10 mouse cellular contexts compared by ENCODE assay signal in the genomic region with DNA sequence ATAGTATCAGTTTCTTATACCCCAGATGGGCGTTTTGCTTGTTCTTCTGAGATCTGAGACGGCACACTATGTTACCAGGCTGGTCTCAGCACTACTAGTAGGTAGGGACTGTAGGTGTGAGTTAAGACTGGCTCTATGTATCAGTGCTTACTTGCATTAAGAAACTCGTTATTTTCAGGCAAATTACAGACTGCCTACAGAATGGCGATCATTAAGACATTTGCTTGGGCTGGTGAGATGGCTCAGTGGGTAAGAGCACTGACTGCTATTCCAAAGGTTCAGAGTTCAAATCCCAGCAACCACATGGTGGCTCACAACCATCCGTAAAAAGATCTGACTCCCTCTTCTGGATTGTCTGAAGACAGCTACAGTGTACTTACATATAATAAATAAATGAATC. TPM values are rescaled to one million over a fixed set of nuclear protein-coding genes. Genes with fewer than 3 reads are reported as not detected.
A peak's percentile ranks its signal among the peaks of the same experiment; 100 is the strongest.
DNase-seq lines count a peak whose midpoint lies in the region; ATAC-seq and TF ChIP-seq lines count a peak whose summit lies in the region.
"Not testable (repeated sequence)": the region's sequence is repeated elsewhere in the genome, so short reads cannot be mapped to it uniquely, and the experiment has no call there.
"Had no signal": no experiment of that assay in that cellular context is flagged by ENCODE, and none has a peak within 500 bp of the region (broad histone marks: within the 10 kb centered on the region; RNA-seq: fewer than 3 reads in every experiment).

No protein-coding gene starts in this region.

- H3K27ac ChIP-seq in embryonic facial prominence, embryonic 13.5 days, result peak overlapping the region; percentile 93
- H3K27ac ChIP-seq in gastrocnemius, adult 2 months; left cerebral cortex, adult 2 months; lung, embryonic 14.5 days (ENCODE audit: low read depth); midbrain, postnatal 0 days (ENCODE audit: low read depth, low read length): not testable (repeated sequence)
- peak overlapping the region; percentile 80; the same call in 1 of the 2 replicates for H3K27ac ChIP-seq in hindbrain, embryonic 13.5 days

- intact Hi-C loops in gastrocnemius, adult 2 months (cut with DNase I); left cerebral cortex, adult 2 months (cut with DNase I): not testable (repeated sequence)

- H3K36me3 ChIP-seq in G1E (replicated peaks), result peaks cover 26% of the 10 kb centered on the region
- H3K36me3 ChIP-seq in embryonic facial prominence, embryonic 13.5 days, result peaks cover 21% of the 10 kb centered on the region
- not testable (repeated sequence) for H3K36me3 ChIP-seq in hindbrain, embryonic 13.5 days; midbrain, postnatal 0 days (ENCODE audit: insufficient read depth, low read length)
- peaks cover 20% of the 10 kb centered on the region; the same call in 1 of the 2 replicates for H3K36me3 ChIP-seq in lung, embryonic 14.5 days (ENCODE audit: insufficient read depth)

- H3K4me1 ChIP-seq in G1E (ENCODE audit: insufficient read depth, low read depth, low read length), result peaks cover 40% of the 10 kb centered on the region
- not testable (repeated sequence) for H3K4me1 ChIP-seq in embryonic facial prominence, embryonic 13.5 days; hindbrain, embryonic 13.5 days (replicated peaks); lung, embryonic 14.5 days (ENCODE audit: insufficient read depth); midbrain, postnatal 0 days (ENCODE audit: insufficient read depth, low read length)

- H3K4me3 ChIP-seq in G1E (ENCODE audit: low read depth, low read length), result peak overlapping the region; percentile 71
- peak overlapping the region; percentile 60 for H3K4me3 ChIP-seq in embryonic facial prominence, embryonic 13.5 days
- H3K4me3 ChIP-seq in gastrocnemius, adult 2 months, result peak overlapping the region; percentile 79
- peak overlapping the region; percentile 60 for H3K4me3 ChIP-seq in hindbrain, embryonic 13.5 days
- peak overlapping the region; percentile 69 for H3K4me3 ChIP-seq in left cerebral cortex, adult 2 months
- peak overlapping the region; percentile 58 for H3K4me3 ChIP-seq in lung, embryonic 14.5 days (ENCODE audit: low read depth, low read length)
- peak overlapping the region; percentile 54 for H3K4me3 ChIP-seq in midbrain, postnatal 0 days (ENCODE audit: low read depth, low read length)

- peak overlapping the region; percentile 74 for H3K4me2 ChIP-seq in embryonic facial prominence, embryonic 13.5 days
- peak overlapping the region; percentile 78 for H3K4me2 ChIP-seq in hindbrain, embryonic 13.5 days
- H3K4me2 ChIP-seq in lung, embryonic 14.5 days, result peak overlapping the region; percentile 65
- peak overlapping the region; percentile 57 for H3K4me2 ChIP-seq in midbrain, postnatal 0 days (ENCODE audit: low read depth, low read length, poor library complexity, severe bottlenecking)

- H3K9ac ChIP-seq in embryonic facial prominence, embryonic 13.5 days, result peak overlapping the region; percentile 84
- H3K9ac ChIP-seq in hindbrain, embryonic 13.5 days, result peak overlapping the region; percentile 77
- peak overlapping the region; percentile 80 for H3K9ac ChIP-seq in lung, embryonic 14.5 days
- H3K9ac ChIP-seq in midbrain, postnatal 0 days (replicated peaks; ENCODE audit: low read length, poor library complexity, severe bottlenecking), result 0 out of 2 replicates have a peak overlapping the region, but pooled peaks have one; percentile 52

- H3K9me3 ChIP-seq in G1E (replicated peaks); embryonic facial prominence, embryonic 13.5 days; hindbrain, embryonic 13.5 days; lung, embryonic 14.5 days (ENCODE audit: low read depth, low read length); midbrain, postnatal 0 days (ENCODE audit: low read length): not testable (repeated sequence)

- not testable (repeated sequence) for DNase-seq in G1E (ENCODE audit: low spot score); gastrocnemius, adult 2 months; left cerebral cortex, adult 2 months (ENCODE audit: extremely low spot score in 1 of 2, low spot score in 2 of 2); lung, embryonic 14.5 days; midbrain, postnatal 0 days (ENCODE audit: low spot score)

- 51% methylated on average over 5 of the region's 5 CpGs for WGBS in embryonic facial prominence, embryonic 13.5 days
- WGBS in hindbrain, embryonic 13.5 days, result 53% methylated on average over 5 of the region's 5 CpGs
- 39% methylated on average over 4 of the region's 5 CpGs for WGBS in lung, embryonic 14.5 days
- WGBS in midbrain, postnatal 0 days, result 56% methylated on average over 4 of the region's 5 CpGs

- TF ChIP-seq CTCF in G1E (IDR thresholded peaks at IDR 0.05; ENCODE audit: low read depth, low read length); gastrocnemius, adult 2 months (IDR thresholded peaks at IDR 0.05); left cerebral cortex, adult 2 months (IDR thresholded peaks at IDR 0.05); lung, embryonic 14.5 days (IDR thresholded peaks at IDR 0.05; ENCODE audit: low read depth); midbrain, postnatal 0 days (IDR thresholded peaks at IDR 0.05): not testable (repeated sequence)

- not testable (repeated sequence) for ATAC-seq in G1E (ENCODE audit: extremely low read depth, insufficient number of reproducible peaks, low FRiP score, poor library complexity, severe bottlenecking); embryonic facial prominence, embryonic 13.5 days (ENCODE audit: insufficient number of reproducible peaks, insufficient read depth, low FRiP score, low TSS enrichment, low read depth); hindbrain, embryonic 13.5 days (ENCODE audit: low FRiP score); midbrain, postnatal 0 days (ENCODE audit: low FRiP score)
- peak; percentile 22; the same call in 1 of the 2 replicates for ATAC-seq in lung, embryonic 14.5 days (ENCODE audit: insufficient read depth)

- not testable (repeated sequence) for H3K27me3 ChIP-seq in G1E (ENCODE audit: insufficient read depth, low read length); embryonic facial prominence, embryonic 13.5 days; hindbrain, embryonic 13.5 days; lung, embryonic 14.5 days (ENCODE audit: insufficient read depth, low read length); midbrain, postnatal 0 days (ENCODE audit: insufficient read depth, low read length)

RNA-seq across cellular contexts. Expression of gene Gemin6, which starts 0.9 kb away (rescaled TPM):
- total RNA-seq in G1E (2014; fragmentation: Nextera tagmentation) (28.8 and 30.9 TPM in 2 replicates), G1E (2017) (42.7 and 43.7 TPM in 2 replicates)
- polyA plus RNA-seq in G1E (2012), result 0.96 and 1.4 TPM in 2 replicates
- 34.5 and 41.2 TPM in 2 replicates for polyA plus RNA-seq in embryonic facial prominence, embryonic 13.5 days (2015; fragmentation: Nextera tagmentation; extraction: Ambion mirVana)
- total RNA-seq in gastrocnemius, adult 2 months (2021), result 1 to 10 TPM; 6.0 to 7.4 TPM
- polyA plus RNA-seq in hindbrain, embryonic 13.5 days (2015; fragmentation: Nextera tagmentation; extraction: Ambion mirVana), result 21.0 and 22.9 TPM in 2 replicates
- 1 to 10 TPM; 5.3 to 5.9 TPM for total RNA-seq in left cerebral cortex, adult 2 months (2021)
- polyA plus RNA-seq in lung, embryonic 14.5 days (2014; fragmentation: Nextera tagmentation; extraction: Ambion mirVana), result 45.5 and 46.7 TPM in 2 replicates
- total RNA-seq in midbrain, postnatal 0 days (2014; rRNA removed), result 5.6 and 9.2 TPM in 2 replicates
- 14.4 and 16.2 TPM in 2 replicates for polyA plus RNA-seq in midbrain, postnatal 0 days (2015; fragmentation: Nextera tagmentation; extraction: Ambion mirVana)

RNA-seq across cellular contexts. Expression of gene Ttc39d, which starts 17.9 kb away (rescaled TPM):
- total RNA-seq in G1E (2014; fragmentation: Nextera tagmentation), result 0.30 TPM in 1 of 2 replicates, not detected in the other
- total RNA-seq in G1E (2017), result 0.12 and 0.16 TPM in 2 replicates
- not detected in 2 replicates for polyA plus RNA-seq in G1E (2012)
- 0.12 TPM in 1 of 2 replicates, not detected in the other for polyA plus RNA-seq in embryonic facial prominence, embryonic 13.5 days (2015; fragmentation: Nextera tagmentation; extraction: Ambion mirVana)
- total RNA-seq in gastrocnemius, adult 2 months (2021), result not detected
- 0.17 and 0.18 TPM in 2 replicates for polyA plus RNA-seq in hindbrain, embryonic 13.5 days (2015; fragmentation: Nextera tagmentation; extraction: Ambion mirVana)
- total RNA-seq in left cerebral cortex, adult 2 months (2021), result under 1 TPM in 1 of 2 experiments, not detected in 1; 0.18 TPM
- 0.07 TPM in 1 of 2 replicates, not detected in the other for polyA plus RNA-seq in lung, embryonic 14.5 days (2014; fragmentation: Nextera tagmentation; extraction: Ambion mirVana)
- 0.11 TPM in 1 of 2 replicates, not detected in the other for total RNA-seq in midbrain, postnatal 0 days (2014; rRNA removed)
- 0.06 and 0.12 TPM in 2 replicates for polyA plus RNA-seq in midbrain, postnatal 0 days (2015; fragmentation: Nextera tagmentation; extraction: Ambion mirVana)
- total RNA-seq: adrenal gland, postnatal 10 days; gastrocnemius, postnatal 25 days; megakaryocyte progenitor cell, adult 5-6 weeks had no signal

RNA-seq across cellular contexts. Expression of gene Srsf7, which starts 18.0 kb away (rescaled TPM):
- total RNA-seq in G1E (2014; fragmentation: Nextera tagmentation), result 351 and 376 TPM in 2 replicates
- 435 and 486 TPM in 2 replicates for total RNA-seq in G1E (2017)
- polyA plus RNA-seq in G1E (2012), result 134 and 226 TPM in 2 replicates
- polyA plus RNA-seq in embryonic facial prominence, embryonic 13.5 days (2015; fragmentation: Nextera tagmentation; extraction: Ambion mirVana), result 693 and 708 TPM in 2 replicates
- 10 to 100 TPM; 29.3 to 32.9 TPM for total RNA-seq in gastrocnemius, adult 2 months (2021)
- polyA plus RNA-seq in hindbrain, embryonic 13.5 days (2015; fragmentation: Nextera tagmentation; extraction: Ambion mirVana), result 480 and 495 TPM in 2 replicates
- total RNA-seq in left cerebral cortex, adult 2 months (2021), result 100 to 1,000 TPM; 103 to 115 TPM
- 732 and 736 TPM in 2 replicates for polyA plus RNA-seq in lung, embryonic 14.5 days (2014; fragmentation: Nextera tagmentation; extraction: Ambion mirVana)
- 150 and 173 TPM in 2 replicates for total RNA-seq in midbrain, postnatal 0 days (2014; rRNA removed)
- polyA plus RNA-seq in midbrain, postnatal 0 days (2015; fragmentation: Nextera tagmentation; extraction: Ambion mirVana), result 199 and 224 TPM in 2 replicates
